Mouse (Mus musculus): ENCODE measurements at regions not wholly inside any gene's neighbourhood (a gene's known extent, or its start where the extent isn't known, plus 50 kb on each side); places are given as distances from the start of the nearest gene placed in this dataset.

DNA sequence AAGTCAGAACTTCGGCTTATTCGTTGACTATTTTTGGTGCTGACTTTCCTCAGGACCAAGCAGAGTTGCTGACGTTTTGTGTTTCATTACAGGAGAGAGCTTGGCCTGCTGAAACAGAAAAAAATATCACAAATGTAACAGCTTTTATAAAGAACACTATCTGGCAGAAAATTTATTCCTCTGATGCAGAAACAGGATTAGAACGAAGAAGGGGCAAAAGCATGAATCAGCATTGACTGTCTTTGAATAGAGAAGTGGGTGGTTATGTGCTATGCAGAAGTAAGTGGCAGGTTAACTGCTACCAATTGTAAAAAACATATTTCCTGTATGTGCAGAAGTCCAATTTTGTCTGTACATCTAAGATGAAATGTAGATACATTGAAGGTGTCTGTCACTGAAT is 502.2 kb upstream of the Brinp1 start:
- TF ChIP-seq CTCF (IDR thresholded peaks at IDR 0.05; ENCODE audit: extremely low read depth, insufficient read depth, low read length) (no peak), POLR2A (IDR thresholded peaks at IDR 0.05; ENCODE audit: extremely low read depth, insufficient read depth, low read length) (no peak)
